Mouse (Mus musculus): Measurements from ENCODE around the gene Il9r.

The Il9r gene

DNA sequence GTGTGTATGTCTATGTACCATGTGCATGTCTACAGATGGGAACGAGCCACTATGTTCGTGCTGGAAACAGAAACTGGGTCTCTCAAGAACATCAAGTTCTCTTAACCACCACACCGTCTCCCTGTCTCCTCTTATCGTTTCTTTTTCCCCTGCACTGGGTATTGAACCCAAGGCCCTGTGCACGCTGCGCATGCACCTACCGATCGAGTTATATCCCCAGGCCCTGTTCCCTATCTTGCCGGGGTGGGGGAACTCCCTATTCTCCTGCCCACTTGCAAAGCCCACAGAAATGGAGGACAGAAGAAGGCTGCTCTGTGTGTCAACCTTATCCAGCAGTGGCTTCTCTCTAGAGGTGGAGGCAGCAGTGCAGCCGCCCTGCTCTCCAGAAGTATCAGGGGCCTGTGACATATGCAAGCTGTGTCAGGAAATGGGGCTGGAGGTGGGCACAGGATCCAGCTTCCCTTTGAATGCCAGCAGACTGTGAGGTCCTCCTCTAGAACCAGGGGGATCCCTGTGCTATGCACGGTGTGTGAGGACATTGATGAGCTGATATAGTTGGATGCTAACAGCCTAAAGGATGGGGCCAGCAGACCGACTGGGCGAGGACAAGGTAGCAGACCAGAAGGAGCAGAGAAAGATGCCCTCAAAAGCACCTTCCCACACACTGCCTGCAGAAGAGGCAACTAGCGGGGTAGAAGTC lies 1.7 kb downstream of the Il9r start:
- no peak for DNase-seq

GRCm38 (mm10) chr11:32197766-32198165 lies 2.3 kb downstream of the Il9r start:
- no peak for DNase-seq

DNA sequence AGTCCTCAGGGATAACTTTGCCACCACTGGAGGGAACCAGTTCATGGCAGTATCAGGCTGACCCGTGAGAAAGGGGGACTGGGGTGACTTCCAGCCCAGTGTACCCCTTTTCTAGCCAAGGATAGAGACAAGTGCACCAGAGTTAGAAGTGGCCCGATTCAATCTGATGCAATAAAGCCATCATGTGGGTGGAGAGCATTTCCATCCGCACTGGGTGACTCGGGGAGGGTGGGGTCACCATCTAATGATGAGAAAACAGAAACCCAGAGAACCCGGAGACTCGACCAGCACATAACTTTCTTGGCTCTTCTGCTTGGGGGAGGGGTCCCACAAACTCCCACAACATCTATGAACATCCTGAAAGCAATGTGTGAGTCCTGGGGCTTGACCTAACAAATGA lies 3.4 kb downstream of the Il9r start:
- no peak for DNase-seq

DNA sequence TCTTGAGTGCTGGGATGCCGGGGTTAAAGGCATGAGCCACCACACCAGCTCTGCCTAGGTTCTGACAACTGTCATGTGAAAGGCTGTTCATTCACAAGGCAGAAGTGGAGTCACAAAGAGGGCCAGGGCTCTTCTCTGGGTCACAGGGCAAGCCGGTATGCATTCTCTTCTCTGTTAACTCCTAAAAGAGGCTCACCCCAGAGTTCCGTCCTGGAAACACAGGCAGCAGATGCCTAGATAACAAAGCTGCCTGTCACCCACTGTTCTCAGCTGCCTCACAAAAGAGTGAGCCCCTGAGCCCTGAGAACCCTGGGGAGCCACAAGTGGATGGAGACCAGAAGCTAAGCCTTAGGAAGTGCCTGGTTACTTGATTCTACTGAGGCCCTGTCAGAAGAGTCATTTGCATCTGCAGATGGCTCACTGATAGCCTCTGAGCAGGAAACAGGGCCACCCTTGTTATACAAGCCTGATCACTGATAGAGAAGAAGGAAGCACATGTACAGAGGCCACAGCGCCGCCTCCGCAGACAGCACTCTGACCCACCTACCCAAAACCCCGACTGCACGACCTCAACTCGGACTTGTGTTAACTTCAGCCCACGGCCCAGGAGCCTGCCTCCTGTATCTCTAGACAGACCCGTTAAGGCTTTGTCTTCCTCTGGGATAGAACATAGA lies 4.1 kb downstream of the Il9r start:
- DNase-seq = no peak

- DNase-seq = no peak
These were observed 5.5 kb downstream of the Il9r start for GRCm38 (mm10) chr11:32194626-32195025.

- no peak for DNase-seq
These were observed 6.0 kb downstream of the Il9r start for GRCm38 (mm10) chr11:32194086-32194485.

DNA sequence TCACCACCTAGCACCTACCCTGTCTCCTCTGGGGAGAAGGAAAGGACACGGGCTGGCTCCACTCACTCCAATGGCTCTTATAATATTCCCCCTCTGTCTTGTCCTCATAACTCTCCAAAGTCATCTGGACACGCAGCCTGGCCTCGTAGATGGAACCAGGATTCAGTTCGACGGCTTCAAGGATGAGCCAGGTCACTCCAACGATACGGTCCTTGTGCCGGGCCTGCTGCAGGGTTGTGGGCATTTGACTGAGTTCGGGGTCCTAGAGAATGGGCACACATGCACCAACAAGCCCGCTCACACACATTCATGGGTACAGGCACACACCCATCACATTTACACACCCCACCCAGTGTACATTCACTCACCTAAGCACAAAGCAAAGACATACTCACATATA lies 6.9 kb downstream of the Il9r start:
- DNase-seq = no peak

DNA sequence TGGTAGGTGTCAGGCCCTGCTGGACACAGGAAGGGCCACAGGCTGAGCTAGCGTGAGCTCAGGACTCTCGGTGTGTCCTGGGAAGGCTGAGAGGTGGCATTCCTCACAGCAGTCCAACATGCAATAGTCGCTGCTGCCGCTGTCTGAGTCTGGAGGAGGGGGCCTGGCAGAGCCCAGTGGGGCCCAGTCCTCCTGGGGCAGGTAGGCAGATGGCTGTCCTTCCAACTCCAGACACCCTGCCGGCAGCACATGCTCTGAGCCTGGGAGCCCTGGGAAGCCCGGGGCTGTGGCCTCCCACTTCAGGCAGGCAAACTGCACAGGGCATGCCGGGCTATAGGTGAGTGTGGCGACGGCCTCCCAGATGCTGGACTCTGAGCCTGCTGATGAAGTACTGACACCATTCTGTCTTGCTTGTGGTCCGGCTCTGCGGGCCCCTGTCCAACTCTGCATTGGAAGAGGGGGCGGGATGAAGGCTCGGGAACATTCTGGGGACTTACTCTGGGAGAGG lies 9.4 kb downstream of the Il9r start:
- DNase-seq = no peak

DNA sequence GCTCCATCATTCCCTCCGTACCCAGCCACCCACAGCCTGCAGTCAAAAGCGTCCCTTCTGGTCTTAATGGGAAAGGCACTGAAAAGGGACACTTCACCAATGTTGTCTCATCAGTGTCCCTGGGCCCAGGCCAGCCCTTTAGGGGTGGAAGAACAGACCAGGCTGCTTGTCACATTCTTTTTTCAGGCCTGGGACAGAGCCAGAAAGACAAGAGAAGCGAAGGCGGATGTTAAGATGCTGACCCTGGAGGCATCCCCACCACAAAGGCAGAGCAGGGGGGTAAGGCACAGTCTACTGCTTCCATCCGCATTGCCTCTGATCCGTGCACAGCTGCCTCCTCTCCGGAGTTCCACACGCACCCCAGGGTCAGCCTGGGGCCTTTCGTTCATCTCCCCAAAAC lies 10.0 kb downstream of the Il9r start:
- DNase-seq = no peak

- DNase-seq = no peak
These were observed 10.6 kb downstream of the Il9r start for GRCm38 (mm10) chr11:32189434-32189833.

GRCm38 (mm10) chr11:32188881-32189280 lies 11.2 kb downstream of the Il9r start:
- DNase-seq = no peak

DNA sequence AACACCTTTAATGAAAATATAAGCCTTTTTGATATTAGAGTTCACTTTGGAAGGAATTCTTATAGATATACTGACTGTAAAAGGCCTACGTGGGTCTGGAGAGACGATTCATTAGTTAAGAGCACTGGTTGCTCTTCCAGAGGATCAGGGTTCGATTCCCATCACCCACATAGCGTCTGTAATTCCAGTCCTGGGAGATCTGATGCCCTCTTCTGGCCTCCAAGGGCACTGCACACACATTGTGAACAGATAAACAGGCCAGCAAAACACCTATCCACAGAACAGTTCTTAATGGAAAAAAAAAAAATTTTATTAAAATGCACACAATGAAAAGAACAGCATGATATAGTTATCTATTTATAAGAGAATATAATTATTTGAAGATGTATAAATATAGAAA lies 12.8 kb downstream of the Il9r start:
- DNase-seq = no peak

DNA sequence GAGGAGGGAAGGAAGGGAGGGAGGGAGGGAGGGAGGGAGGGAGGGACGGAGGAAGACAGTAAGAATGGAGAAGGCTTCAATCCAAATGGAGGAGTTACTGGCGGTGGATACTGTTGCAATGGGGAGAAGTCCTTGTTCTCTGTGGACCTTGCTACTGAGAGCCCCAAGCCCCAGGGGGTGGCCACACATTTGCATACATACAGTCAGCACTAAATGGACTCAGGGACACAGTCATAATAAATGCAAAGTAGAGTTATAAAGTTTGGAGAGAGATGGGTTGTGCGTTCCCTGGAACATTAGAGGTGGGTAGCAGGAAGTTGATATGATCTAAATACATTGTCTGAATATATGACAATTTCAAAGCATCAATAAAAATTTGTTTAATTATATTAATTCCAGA lies 14.0 kb downstream of the Il9r start:
- DNase-seq = no peak

- DNase-seq = no peak
These were observed 15.6 kb downstream of the Il9r start for GRCm38 (mm10) chr11:32184469-32184868.

- peak; percentile 91 for DNase-seq
These were observed 17.9 kb downstream of the Il9r start for GRCm38 (mm10) chr11:32181973-32182868.

GRCm38 (mm10) chr11:32181246-32181645 lies 18.8 kb downstream of the Il9r start:
- DNase-seq = no peak

- DNase-seq = no peak
These were observed 21.6 kb downstream of the Il9r start for GRCm38 (mm10) chr11:32178506-32178905.

DNA sequence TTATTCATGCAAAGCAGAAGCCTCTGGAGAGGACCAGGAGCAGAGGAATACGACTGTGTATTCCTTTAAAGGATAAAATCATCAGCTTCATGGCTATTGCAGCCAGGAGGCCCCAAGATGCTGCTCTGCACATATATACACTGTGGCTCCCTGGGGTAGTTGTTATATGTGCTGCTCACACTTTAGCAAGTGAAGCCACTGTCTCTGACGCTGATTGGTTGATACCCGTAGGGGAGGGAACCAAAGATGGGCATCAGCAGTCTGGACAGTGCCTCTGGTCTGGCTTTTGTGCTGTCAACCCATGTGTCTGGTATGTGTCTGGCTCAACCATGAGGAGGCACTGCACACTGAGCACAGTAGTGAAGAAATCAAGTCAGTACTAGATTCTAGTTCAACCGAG lies 33.4 kb downstream of the Il9r start:
- no peak for DNase-seq

GRCm38 (mm10) chr11:32161922-32162804 lies 37.9 kb downstream of the Il9r start:
- peak; percentile 90 for DNase-seq

DNA sequence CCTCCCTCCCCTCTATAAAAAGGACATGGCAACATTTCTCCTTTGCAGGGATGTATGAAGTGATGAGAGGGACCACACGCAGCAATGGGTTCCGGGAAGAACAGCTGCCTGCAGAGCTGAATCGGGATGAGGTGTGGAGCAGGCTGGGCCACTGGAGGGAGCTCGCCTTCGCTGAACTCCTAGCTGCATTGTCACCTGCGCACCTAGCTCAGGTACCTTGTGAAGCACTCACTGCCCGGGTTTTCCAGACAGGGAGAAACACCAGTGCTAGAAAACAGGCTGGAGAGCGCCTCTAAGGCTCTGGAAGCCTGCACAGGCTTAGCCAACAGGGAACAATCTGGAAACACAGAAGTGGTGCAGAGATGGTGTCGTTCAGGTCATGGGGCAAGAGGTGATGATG lies 38.6 kb downstream of the Il9r start:
- DNase-seq = peak; percentile 48

DNA sequence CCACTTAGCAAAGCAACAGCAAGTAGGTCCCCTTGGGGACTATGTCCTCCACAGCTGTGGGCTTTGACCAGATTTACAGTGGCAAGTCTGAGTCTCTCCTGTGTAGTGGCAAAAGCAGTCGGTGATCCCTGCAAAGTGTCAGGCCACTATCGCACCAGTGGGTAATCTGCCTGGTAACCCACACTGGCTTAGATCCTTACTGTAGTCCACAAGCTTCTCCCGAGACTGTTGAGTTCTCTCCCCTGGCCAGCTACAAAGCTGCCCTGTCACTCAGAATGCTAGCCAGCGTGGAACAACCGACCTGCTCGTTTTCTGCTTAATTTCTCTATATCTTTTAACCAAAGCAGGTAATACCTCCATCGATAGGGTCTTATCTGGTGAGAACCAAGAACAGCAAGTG lies 39.7 kb downstream of the Il9r start:
- no peak for DNase-seq

GRCm38 (mm10) chr11:32159176-32159575 lies 40.9 kb downstream of the Il9r start:
- DNase-seq = no peak

All from right cerebral cortex, postnatal 14 days (tissue).